Comparison of ENCODE assay signal across 7 mouse cellular contexts in genomic region chr8:13668367-13668766, GRCm38 (mm10). TPM values are rescaled to one million over a fixed set of nuclear protein-coding genes. Genes with fewer than 3 reads are reported as not detected.
A peak's percentile ranks its signal among the peaks of the same experiment; 100 is the strongest.
DNase-seq lines count a peak whose midpoint lies in the region; ATAC-seq lines count a peak whose summit lies in the region.

No protein-coding gene starts in this region.

- intact Hi-C loops in left cerebral cortex, postnatal 4 days (cut with DNase I) = no loop called here

- no peaks in the 10 kb centered on the region for H3K9me3 ChIP-seq in embryonic facial prominence, embryonic 12.5 days
- no peaks in the 10 kb centered on the region for H3K9me3 ChIP-seq in heart, embryonic 11.5 days (replicated peaks; ENCODE audit: control insufficient read depth, low read length)
- no peaks in the 10 kb centered on the region for H3K9me3 ChIP-seq in kidney, embryonic 15.5 days (replicated peaks)

- no peak for ATAC-seq in embryonic facial prominence, embryonic 12.5 days (ENCODE audit: insufficient number of reproducible peaks, insufficient read depth, low FRiP score, low TSS enrichment)
- ATAC-seq in heart, embryonic 11.5 days (replicated peaks; ENCODE audit: insufficient number of reproducible peaks, low FRiP score, low TSS enrichment) = peak; percentile 52
- ATAC-seq in kidney, embryonic 15.5 days (replicated peaks; ENCODE audit: low FRiP score) = peak; percentile 59; the same call in 1 of the 2 replicates

- peak overlapping the region; percentile 72 for H3K27ac ChIP-seq in embryonic facial prominence, embryonic 12.5 days
- H3K27ac ChIP-seq in heart, embryonic 11.5 days (ENCODE audit: low read depth, low read length) = peak overlapping the region; percentile 81
- peak overlapping the region; percentile 77 for H3K27ac ChIP-seq in kidney, embryonic 15.5 days

- peak; percentile 40 for DNase-seq in neural tube, embryonic 10.5 days (ENCODE audit: extremely low spot score, low spot score)
- DNase-seq in left cerebral cortex, postnatal 4 days = no peak
- DNase-seq in thymus, postnatal 4 days = no peak
- no peak for DNase-seq in spleen, postnatal 14 days (ENCODE audit: low spot score in 2 of 2)

- peaks cover 36% of the 10 kb centered on the region for H3K4me1 ChIP-seq in embryonic facial prominence, embryonic 12.5 days
- peaks cover 77% of the 10 kb centered on the region for H3K4me1 ChIP-seq in heart, embryonic 11.5 days (ENCODE audit: control insufficient read depth, insufficient read depth, low read length)
- peaks cover 51% of the 10 kb centered on the region for H3K4me1 ChIP-seq in kidney, embryonic 15.5 days

- no peak overlapping the region for H3K4me2 ChIP-seq in embryonic facial prominence, embryonic 12.5 days (replicated peaks)
- H3K4me2 ChIP-seq in heart, embryonic 11.5 days = no peak overlapping the region
- no peak overlapping the region for H3K4me2 ChIP-seq in kidney, embryonic 15.5 days

- WGBS in embryonic facial prominence, embryonic 12.5 days = 32% methylated on average over 10 of the region's 10 CpGs
- 17% methylated on average over 10 of the region's 10 CpGs for WGBS in heart, embryonic 11.5 days (ENCODE audit: insufficient replicate concordance)
- WGBS in kidney, embryonic 15.5 days = 44% methylated on average over 10 of the region's 10 CpGs

- H3K36me3 ChIP-seq in embryonic facial prominence, embryonic 12.5 days = no peaks in the 10 kb centered on the region
- no peaks in the 10 kb centered on the region for H3K36me3 ChIP-seq in heart, embryonic 11.5 days (ENCODE audit: control insufficient read depth, insufficient read depth, low read length)
- H3K36me3 ChIP-seq in kidney, embryonic 15.5 days = no peaks in the 10 kb centered on the region

- H3K27me3 ChIP-seq in embryonic facial prominence, embryonic 12.5 days = no peaks in the 10 kb centered on the region
- H3K27me3 ChIP-seq in heart, embryonic 11.5 days (ENCODE audit: control insufficient read depth, insufficient read depth, low read length) = no peaks in the 10 kb centered on the region
- no peaks in the 10 kb centered on the region for H3K27me3 ChIP-seq in kidney, embryonic 15.5 days

- H3K4me3 ChIP-seq in embryonic facial prominence, embryonic 12.5 days = no peak overlapping the region
- H3K4me3 ChIP-seq in heart, embryonic 11.5 days (ENCODE audit: low read depth, low read length) = no peak overlapping the region
- H3K4me3 ChIP-seq in kidney, embryonic 15.5 days (replicated peaks) = no peak overlapping the region

- no peak overlapping the region for H3K9ac ChIP-seq in embryonic facial prominence, embryonic 12.5 days
- no peak overlapping the region for H3K9ac ChIP-seq in heart, embryonic 11.5 days (ENCODE audit: low read depth, low read length)
- no peak overlapping the region for H3K9ac ChIP-seq in kidney, embryonic 15.5 days

RNA-seq across cellular contexts. Expression of gene Rasa3, which starts 9.0 kb away (rescaled TPM):
- 26.1 and 26.3 TPM in 2 replicates for polyA plus RNA-seq in embryonic facial prominence, embryonic 12.5 days (2016; fragmentation: Nextera tagmentation; extraction: Ambion mirVana)
- polyA plus RNA-seq in heart, embryonic 11.5 days (2014; fragmentation: Nextera tagmentation; extraction: Ambion mirVana) = 26.3 and 36.3 TPM in 2 replicates
- polyA plus RNA-seq in kidney, embryonic 15.5 days (2015; fragmentation: Nextera tagmentation; extraction: Ambion mirVana) = 23.2 and 23.5 TPM in 2 replicates
- 10 to 100 TPM; 46.4 to 49.1 TPM for total RNA-seq in left cerebral cortex, postnatal 4 days (2021)

RNA-seq across cellular contexts. Expression of gene Cfap97d2, which starts 37.3 kb away (rescaled TPM):
- polyA plus RNA-seq in embryonic facial prominence, embryonic 12.5 days (2016; fragmentation: Nextera tagmentation; extraction: Ambion mirVana) = 0.25 and 0.35 TPM in 2 replicates
- not detected in 2 replicates for polyA plus RNA-seq in heart, embryonic 11.5 days (2014; fragmentation: Nextera tagmentation; extraction: Ambion mirVana)
- 0.05 TPM in 1 of 2 replicates, not detected in the other for polyA plus RNA-seq in kidney, embryonic 15.5 days (2015; fragmentation: Nextera tagmentation; extraction: Ambion mirVana)
- total RNA-seq in left cerebral cortex, postnatal 4 days (2021) = 1 to 10 TPM in 1 of 2 experiments, under 1 TPM in 1; 0.66 to 1.9 TPM
